In genomic region chr11:69211431-69211830, GRCm38 (mm10) we compare ENCODE assay signal across 9 mouse cellular contexts. TPM values are rescaled to one million over a fixed set of nuclear protein-coding genes. Genes with fewer than 3 reads are reported as not detected.
DNase-seq lines count a peak whose midpoint lies in the region; ATAC-seq lines count a peak whose summit lies in the region.
"Had no signal": no experiment of that assay in that cellular context is flagged by ENCODE, and none has a peak within 500 bp of the region (broad histone marks: within the 10 kb centered on the region; RNA-seq: fewer than 3 reads in every experiment).

No protein-coding gene starts in this region.

- no peak overlapping the region for H3K27ac ChIP-seq in heart, embryonic 15.5 days
- no peak overlapping the region; the same call in 1 of the 2 replicates for H3K27ac ChIP-seq in embryonic facial prominence, embryonic 13.5 days
- no peak overlapping the region for H3K27ac ChIP-seq in midbrain, embryonic 14.5 days (replicated peaks; ENCODE audit: low read depth, low read length)
- H3K27ac ChIP-seq: stomach, embryonic 15.5 days had no signal

- ATAC-seq in heart, embryonic 15.5 days (replicated peaks; ENCODE audit: insufficient number of reproducible peaks, insufficient read depth, low FRiP score, low read depth), result no peak
- ATAC-seq in embryonic facial prominence, embryonic 13.5 days (ENCODE audit: insufficient number of reproducible peaks, insufficient read depth, low FRiP score, low TSS enrichment, low read depth), result no peak
- no peak for ATAC-seq in midbrain, embryonic 14.5 days (ENCODE audit: low FRiP score, low TSS enrichment)

- H3K4me2 ChIP-seq in heart, embryonic 15.5 days, result 0 out of 2 replicates have a peak overlapping the region, but pooled peaks have one; percentile 28
- peak overlapping the region; percentile 50 for H3K4me2 ChIP-seq in embryonic facial prominence, embryonic 13.5 days
- peak overlapping the region; percentile 42 for H3K4me2 ChIP-seq in midbrain, embryonic 14.5 days (ENCODE audit: low read length)
- H3K4me2 ChIP-seq: stomach, embryonic 15.5 days had no signal

- H3K9ac ChIP-seq in heart, embryonic 15.5 days, result no peak overlapping the region
- H3K9ac ChIP-seq in embryonic facial prominence, embryonic 13.5 days, result peak overlapping the region; percentile 54
- peak overlapping the region; percentile 34; the same call in 1 of the 2 replicates for H3K9ac ChIP-seq in midbrain, embryonic 14.5 days (replicated peaks; ENCODE audit: low read length)
- H3K9ac ChIP-seq: stomach, embryonic 15.5 days had no signal

- no peaks in the 10 kb centered on the region for H3K4me1 ChIP-seq in heart, embryonic 15.5 days (replicated peaks)
- H3K4me1 ChIP-seq in embryonic facial prominence, embryonic 13.5 days, result no peaks in the 10 kb centered on the region
- H3K4me1 ChIP-seq in midbrain, embryonic 14.5 days (ENCODE audit: control insufficient read depth, insufficient read depth, low read length), result no peaks in the 10 kb centered on the region
- H3K4me1 ChIP-seq: stomach, embryonic 15.5 days had no signal

- no peaks in the 10 kb centered on the region for H3K9me3 ChIP-seq in heart, embryonic 15.5 days (replicated peaks)
- H3K9me3 ChIP-seq in embryonic facial prominence, embryonic 13.5 days, result no peaks in the 10 kb centered on the region
- H3K9me3 ChIP-seq in midbrain, embryonic 14.5 days (ENCODE audit: control insufficient read depth, low read length), result no peaks in the 10 kb centered on the region
- H3K9me3 ChIP-seq: stomach, embryonic 15.5 days had no signal

- no peak for DNase-seq in heart, postnatal 14 days
- peak; percentile 31 to 57 for DNase-seq in kidney, postnatal 4 days
- DNase-seq in midbrain, embryonic 14.5 days, result peak; percentile 72
- DNase-seq in thymus, postnatal 36 days, result no peak
- no peak for DNase-seq in T-cell, adult 2 months (ENCODE audit: low spot score)
- no peak for DNase-seq in gastrocnemius, postnatal 10 days

- H3K4me3 ChIP-seq in heart, embryonic 15.5 days, result peak overlapping the region; percentile 10; the same call in 1 of the 2 replicates
- peak overlapping the region; percentile 34 for H3K4me3 ChIP-seq in embryonic facial prominence, embryonic 13.5 days
- H3K4me3 ChIP-seq in midbrain, embryonic 14.5 days (replicated peaks; ENCODE audit: low read depth, low read length), result peak overlapping the region; percentile 30
- H3K4me3 ChIP-seq: stomach, embryonic 15.5 days had no signal

- H3K36me3 ChIP-seq in heart, embryonic 15.5 days, result no peaks in the 10 kb centered on the region
- no peaks in the 10 kb centered on the region for H3K36me3 ChIP-seq in embryonic facial prominence, embryonic 13.5 days
- H3K36me3 ChIP-seq in midbrain, embryonic 14.5 days (ENCODE audit: control insufficient read depth, insufficient read depth, low read length), result no peaks in the 10 kb centered on the region
- H3K36me3 ChIP-seq: stomach, embryonic 15.5 days had no signal

- peaks cover 22% of the 10 kb centered on the region for H3K27me3 ChIP-seq in heart, embryonic 15.5 days
- no peaks in the 10 kb centered on the region for H3K27me3 ChIP-seq in embryonic facial prominence, embryonic 13.5 days
- H3K27me3 ChIP-seq in midbrain, embryonic 14.5 days (ENCODE audit: control insufficient read depth, insufficient read depth, low read length), result no peaks in the 10 kb centered on the region
- H3K27me3 ChIP-seq: stomach, embryonic 15.5 days had no signal

- intact Hi-C loops in heart, postnatal 14 days (cut with DNase I), result no loop called here

- WGBS in heart, embryonic 15.5 days, result 30% methylated on average over 2 of the region's 2 CpGs
- WGBS in embryonic facial prominence, embryonic 13.5 days, result 31% methylated on average over 2 of the region's 2 CpGs
- WGBS in midbrain, embryonic 14.5 days, result 29% methylated on average over 2 of the region's 2 CpGs

RNA-seq across cellular contexts. Expression of gene Alox8, which starts 13.8 kb away (rescaled TPM):
- polyA plus RNA-seq in heart, embryonic 15.5 days (2015; fragmentation: Nextera tagmentation; extraction: Ambion mirVana), result 1.9 and 2.1 TPM in 2 replicates
- total RNA-seq in heart, postnatal 14 days (2021), result 1 to 10 TPM in 1 of 2 experiments, under 1 TPM in 1; 0.88 to 1.7 TPM
- 0.23 and 0.52 TPM in 2 replicates for polyA plus RNA-seq in embryonic facial prominence, embryonic 13.5 days (2015; fragmentation: Nextera tagmentation; extraction: Ambion mirVana)
- 0.17 and 0.26 TPM in 2 replicates for polyA plus RNA-seq in midbrain, embryonic 14.5 days (2014; fragmentation: Nextera tagmentation; extraction: Ambion mirVana)
- total RNA-seq in gastrocnemius, postnatal 10 days (2021), result under 1 TPM in 1 of 2 experiments, not detected in 1; 0.09 TPM

RNA-seq across cellular contexts. Expression of gene Gucy2e, which starts 25.4 kb away (rescaled TPM):
- 0.08 and 0.13 TPM in 2 replicates for polyA plus RNA-seq in heart, embryonic 15.5 days (2015; fragmentation: Nextera tagmentation; extraction: Ambion mirVana)
- 1 to 10 TPM in 1 of 2 experiments, under 1 TPM in 1; 1.00 to 1.3 TPM for total RNA-seq in heart, postnatal 14 days (2021)
- polyA plus RNA-seq in embryonic facial prominence, embryonic 13.5 days (2015; fragmentation: Nextera tagmentation; extraction: Ambion mirVana), result 0.45 and 0.62 TPM in 2 replicates
- polyA plus RNA-seq in midbrain, embryonic 14.5 days (2014; fragmentation: Nextera tagmentation; extraction: Ambion mirVana), result 0.37 and 0.49 TPM in 2 replicates
- total RNA-seq in gastrocnemius, postnatal 10 days (2021), result not detected

RNA-seq across cellular contexts. Expression of gene Alox12b, which starts 54.6 kb away (rescaled TPM):
- 0.05 TPM in 2 replicates for polyA plus RNA-seq in heart, embryonic 15.5 days (2015; fragmentation: Nextera tagmentation; extraction: Ambion mirVana)
- not detected for total RNA-seq in heart, postnatal 14 days (2021)
- polyA plus RNA-seq in embryonic facial prominence, embryonic 13.5 days (2015; fragmentation: Nextera tagmentation; extraction: Ambion mirVana), result 0.21 TPM in 1 of 2 replicates, not detected in the other
- 0.08 and 0.22 TPM in 2 replicates for polyA plus RNA-seq in midbrain, embryonic 14.5 days (2014; fragmentation: Nextera tagmentation; extraction: Ambion mirVana)
- not detected for total RNA-seq in gastrocnemius, postnatal 10 days (2021)

Comparison
In these comparisons a context has a peak if more than half of its experiments do, and no peak if none do; other contexts are left out.
1. DNase-seq: peak in kidney, postnatal 4 days (2 of 2) and midbrain, embryonic 14.5 days (single experiment); none in heart, postnatal 14 days (0 of 2), thymus, postnatal 36 days (0 of 2), T-cell, adult 2 months (single experiment) and gastrocnemius, postnatal 10 days (single experiment).
2. Peak in every context shown above with its lines, with median percentiles within 50 percentile points of each other: H3K4me2 ChIP-seq and H3K4me3 ChIP-seq.